Mouse (Mus musculus) embryo, embryonic 9.5 days (tissue): ENCODE results near the gene Sntb2.

Source experiments
- DNase-seq: peaks from one replicate; pipeline ENCODE4 v3.0.0-alpha.2; 2017; ENCODE audit errors: extremely low spot score

Sntb2 gene

GRCm38 (mm10) chr8:107035641-107036040 is 100.1 kb downstream of the Sntb2 start:
- DNase-seq = no peak

DNA sequence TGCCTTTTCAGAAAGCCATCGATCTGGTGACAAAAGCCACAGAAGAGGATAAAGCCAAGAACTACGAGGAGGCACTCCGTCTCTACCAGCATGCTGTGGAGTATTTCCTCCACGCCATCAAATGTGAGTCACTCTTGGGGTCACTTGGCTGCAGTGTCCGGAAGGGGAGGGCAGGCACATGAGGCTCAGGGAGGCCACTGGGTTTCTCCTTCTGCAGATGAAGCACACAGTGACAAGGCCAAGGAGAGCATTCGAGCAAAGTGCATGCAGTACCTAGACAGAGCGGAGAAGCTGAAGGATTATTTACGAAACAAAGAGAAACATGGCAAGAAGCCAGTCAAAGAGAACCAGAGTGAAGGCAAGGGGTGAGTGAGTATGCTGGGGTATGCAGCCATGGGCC is 101.1 kb downstream of the Sntb2 start:
- no peak for DNase-seq

GRCm38 (mm10) chr8:107040632-107041031 is 105.1 kb downstream of the Sntb2 start:
- no peak for DNase-seq

GRCm38 (mm10) chr8:107045478-107045877 is 109.9 kb downstream of the Sntb2 start:
- DNase-seq = no peak

- no peak for DNase-seq
Measured at GRCm38 (mm10) chr8:107046976-107047375, 111.4 kb downstream of the Sntb2 start.

GRCm38 (mm10) chr8:107048061-107048941 is 112.8 kb downstream of the Sntb2 start, which contains the start of gene Pdf:
Pdf (minus strand) TSS chr8:107048614.
- peak; percentile 78 for DNase-seq

DNA sequence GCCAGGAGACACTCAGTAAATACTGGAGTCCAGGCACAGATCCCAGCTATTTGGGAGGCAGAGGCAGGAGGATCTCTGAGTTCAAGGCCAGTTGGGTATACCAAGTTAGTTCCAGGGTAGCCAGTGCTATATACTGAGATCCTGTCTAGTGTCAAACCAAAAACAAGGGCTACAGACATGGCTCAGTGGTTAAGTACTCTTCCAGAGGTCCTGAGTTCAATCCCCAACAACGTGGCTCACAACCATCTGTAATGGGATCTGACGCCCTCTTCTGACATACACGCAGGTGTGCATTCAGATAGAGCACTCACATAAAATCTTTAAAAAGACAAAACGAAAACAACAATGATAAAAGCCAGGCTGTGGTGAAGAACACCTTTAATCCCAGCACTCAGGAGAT is 113.9 kb downstream of the Sntb2 start:
- no peak for DNase-seq

- DNase-seq = no peak
Measured at GRCm38 (mm10) chr8:107052046-107052445, 116.5 kb downstream of the Sntb2 start.

- DNase-seq = peak; percentile 95
Measured at GRCm38 (mm10) chr8:107056076-107056972, 120.8 kb downstream of the Sntb2 start, which contains the start of the genes Cog8 and Nip7. Cog8 (minus strand) TSS chr8:107056689. Nip7 (plus strand) TSS chr8:107056877.

DNA sequence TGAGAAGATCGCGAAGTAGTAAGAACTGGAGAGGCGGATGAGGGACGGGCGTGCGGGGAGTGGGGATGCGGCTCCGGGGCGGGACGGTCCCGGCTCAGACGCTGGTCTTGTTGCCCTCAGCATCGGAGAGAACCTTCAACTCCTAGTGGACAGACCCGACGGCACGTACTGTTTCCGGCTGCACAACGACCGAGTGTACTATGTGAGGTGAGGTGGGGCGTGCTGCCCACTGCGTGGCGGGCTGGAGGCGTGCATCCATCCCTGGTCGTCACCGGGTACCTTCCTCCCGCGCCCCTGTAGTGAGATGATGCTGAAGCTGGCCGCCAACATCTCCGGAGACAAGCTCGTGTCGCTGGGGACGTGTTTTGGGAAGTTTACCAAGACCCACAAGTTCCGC is 121.4 kb downstream of the Sntb2 start:
- no peak for DNase-seq

- no peak for DNase-seq
Measured at GRCm38 (mm10) chr8:107062613-107063012, 127.1 kb downstream of the Sntb2 start.

DNA sequence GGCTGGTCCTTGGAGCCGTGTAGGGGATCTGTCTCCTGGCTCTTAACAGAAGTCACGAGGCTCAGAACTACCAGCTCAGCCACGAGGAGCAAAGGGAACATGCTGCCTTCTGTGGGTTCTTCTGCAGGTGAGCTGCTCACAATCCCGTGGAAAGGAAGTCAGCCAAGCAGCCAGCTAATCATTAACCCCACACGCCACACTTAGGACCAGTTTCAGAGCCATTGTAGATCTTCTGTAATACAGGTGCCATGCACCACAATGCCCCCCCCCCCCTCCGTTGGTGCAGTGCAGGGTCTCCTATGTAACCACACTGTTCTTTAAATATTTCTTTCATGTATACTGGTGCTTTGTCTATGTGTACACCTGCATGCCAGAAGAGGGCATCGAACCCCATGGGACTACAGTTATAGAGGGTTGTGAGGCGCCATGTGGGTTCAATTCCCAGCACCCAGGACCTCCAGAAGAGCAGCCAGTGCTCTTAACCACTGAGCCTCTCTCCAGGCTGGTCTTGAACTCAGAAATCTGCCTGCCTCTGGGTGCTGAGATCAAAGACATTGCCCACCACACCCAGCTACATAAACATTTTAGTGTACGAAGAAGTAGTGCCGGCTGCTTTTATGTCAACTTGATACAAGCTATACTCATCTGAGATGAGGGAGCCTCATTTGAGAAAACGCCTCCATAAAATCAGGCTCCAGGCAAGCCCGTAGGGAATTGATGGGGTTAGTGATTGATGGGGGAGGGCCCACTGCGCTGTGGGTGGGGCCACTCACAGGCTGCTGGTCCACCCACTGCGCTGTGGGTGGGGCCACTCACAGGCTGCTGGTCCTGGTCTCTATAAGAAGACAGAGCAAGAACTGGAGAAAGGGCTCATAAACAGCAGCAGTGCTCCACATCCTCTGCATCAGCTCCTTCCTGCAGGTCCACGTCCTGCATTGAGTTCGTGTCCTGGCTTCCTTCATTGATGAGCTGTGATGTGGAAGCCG is 130.3 kb downstream of the Sntb2 start, which contains the start of gene Tmed6:
Gene Tmed6, minus strand, starts transcription at position 134 of the 986 bp plus-strand sequence.
- DNase-seq = no peak
